25 mouse cellular contexts compared by ENCODE assay signal in the genomic region with DNA sequence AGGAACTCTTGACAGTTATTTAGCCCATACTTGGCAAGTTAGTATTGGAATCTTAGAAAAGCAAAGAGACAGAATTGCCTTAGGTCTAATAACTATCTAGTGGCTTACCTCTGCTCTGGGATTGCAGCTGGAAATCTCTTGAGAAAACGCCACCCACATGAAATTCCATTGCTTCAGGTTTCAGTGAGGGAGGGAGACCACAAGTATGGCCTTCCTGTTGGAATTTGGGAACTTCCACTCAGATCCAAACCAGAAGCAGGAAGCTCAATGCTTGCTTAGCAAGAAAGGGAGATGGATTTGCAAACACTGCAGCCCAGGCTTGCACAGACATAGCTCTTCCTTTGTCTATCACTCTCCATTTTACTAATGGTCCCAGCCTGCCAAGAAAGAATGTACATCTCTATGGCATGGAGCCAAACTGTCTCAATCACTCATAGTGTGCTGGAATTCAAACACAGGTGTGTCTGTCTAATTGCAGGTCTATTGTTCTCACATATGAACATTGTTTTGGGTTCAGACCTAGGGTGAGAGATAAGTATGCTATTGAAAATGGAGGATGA.
DNase-seq lines count a peak whose midpoint lies in the region; ATAC-seq and TF ChIP-seq lines count a peak whose summit lies in the region.
"Had no signal": no experiment of that assay in that cellular context is flagged by ENCODE, and none has a peak within 500 bp of the region (broad histone marks: within the 10 kb centered on the region; RNA-seq: fewer than 3 reads in every experiment).

No protein-coding gene starts in this region.

- H3K36me3 ChIP-seq in lung, embryonic 14.5 days (ENCODE audit: insufficient read depth) = no peaks in the 10 kb centered on the region
- no peaks in the 10 kb centered on the region for H3K36me3 ChIP-seq in embryonic facial prominence, embryonic 14.5 days (ENCODE audit: control insufficient read depth, insufficient read depth, low read length)
- H3K36me3 ChIP-seq: embryonic facial prominence, embryonic 12.5 days; G1E; hindbrain, embryonic 13.5 days; liver, embryonic 15.5 days; lung, embryonic 15.5 days; midbrain, embryonic 13.5 days; neural tube, embryonic 13.5 days had no signal

- no peak for TF ChIP-seq CTCF in lung, embryonic 14.5 days (IDR thresholded peaks at IDR 0.05; ENCODE audit: low read depth)

- no peak overlapping the region for H3K4me2 ChIP-seq in lung, embryonic 14.5 days
- no peak overlapping the region for H3K4me2 ChIP-seq in embryonic facial prominence, embryonic 14.5 days (ENCODE audit: low read depth, low read length)
- H3K4me2 ChIP-seq: embryonic facial prominence, embryonic 12.5 days; heart, embryonic 11.5 days; hindbrain, embryonic 13.5 days; liver, embryonic 15.5 days; lung, embryonic 15.5 days; midbrain, embryonic 13.5 days; neural tube, embryonic 13.5 days had no signal

- no peak overlapping the region for H3K4me3 ChIP-seq in lung, embryonic 14.5 days (ENCODE audit: low read depth, low read length)
- no peak overlapping the region for H3K4me3 ChIP-seq in embryonic facial prominence, embryonic 14.5 days (ENCODE audit: low read depth, low read length)
- H3K4me3 ChIP-seq: embryonic facial prominence, embryonic 12.5 days; hindbrain, embryonic 13.5 days; liver, embryonic 15.5 days; lung, embryonic 15.5 days; midbrain, embryonic 13.5 days; neural tube, embryonic 13.5 days had no signal

- ATAC-seq in lung, embryonic 14.5 days (ENCODE audit: insufficient read depth) = 0 out of 2 replicates have a peak, but pooled peaks have one; percentile 14
- ATAC-seq in embryonic facial prominence, embryonic 14.5 days (ENCODE audit: low read depth) = peak; percentile 55
- no peak for ATAC-seq in granulocyte monocyte progenitor cell, adult 5-6 weeks (replicated peaks; ENCODE audit: poor library complexity, severe bottlenecking)
- ATAC-seq: intestine, embryonic 16.5 days; midbrain, embryonic 13.5 days; Patski had no signal

- H3K27me3 ChIP-seq in lung, embryonic 14.5 days (ENCODE audit: insufficient read depth, low read length) = no peaks in the 10 kb centered on the region
- H3K27me3 ChIP-seq in embryonic facial prominence, embryonic 14.5 days (replicated peaks; ENCODE audit: control insufficient read depth, insufficient read depth, low read length) = no peaks in the 10 kb centered on the region
- H3K27me3 ChIP-seq: embryonic facial prominence, embryonic 12.5 days; hindbrain, embryonic 13.5 days; liver, embryonic 15.5 days; lung, embryonic 15.5 days; midbrain, embryonic 13.5 days; neural tube, embryonic 13.5 days; Patski had no signal

- H3K4me1 ChIP-seq in lung, embryonic 14.5 days (ENCODE audit: insufficient read depth) = no peaks in the 10 kb centered on the region
- no peaks in the 10 kb centered on the region for H3K4me1 ChIP-seq in embryonic facial prominence, embryonic 14.5 days (ENCODE audit: control insufficient read depth, insufficient read depth, low read length)
- H3K4me1 ChIP-seq: embryonic facial prominence, embryonic 12.5 days; hindbrain, embryonic 13.5 days; liver, embryonic 15.5 days; midbrain, embryonic 13.5 days; neural tube, embryonic 13.5 days had no signal

- WGBS in lung, embryonic 14.5 days = 46% methylated on average over 1 of the region's 1 CpGs
- 40% methylated on average over 1 of the region's 1 CpGs for WGBS in embryonic facial prominence, embryonic 14.5 days

- DNase-seq in lung, embryonic 14.5 days = peak; percentile 26
- no peak for DNase-seq in lung, postnatal 36 days
- peak; percentile 2 for DNase-seq in R1 (ENCODE audit: low read depth, low spot score)
- DNase-seq in embryonic facial prominence, embryonic 14.5 days (ENCODE audit: low spot score) = peak; percentile 81
- DNase-seq in layer of hippocampus, postnatal 10 days (ENCODE audit: low spot score in 2 of 2) = no peak
- DNase-seq: adrenal gland, postnatal 14 days; cerebellum, adult 18-20 months; cerebellum, postnatal 25 days; gastrocnemius, postnatal 10 days; heart, adult 18-20 months; heart, postnatal 4 days; kidney, adult 8-10 months; kidney, postnatal 10 days; right cerebral cortex, postnatal 14 days had no signal

- no peaks in the 10 kb centered on the region for H3K9me3 ChIP-seq in lung, embryonic 14.5 days (ENCODE audit: low read depth, low read length)
- no peaks in the 10 kb centered on the region for H3K9me3 ChIP-seq in embryonic facial prominence, embryonic 14.5 days (ENCODE audit: control insufficient read depth, low read length)
- H3K9me3 ChIP-seq: embryonic facial prominence, embryonic 12.5 days; G1E; hindbrain, embryonic 13.5 days; liver, embryonic 15.5 days; lung, embryonic 15.5 days; midbrain, embryonic 13.5 days; neural tube, embryonic 13.5 days had no signal

- H3K9ac ChIP-seq in lung, embryonic 14.5 days = no peak overlapping the region
- no peak overlapping the region for H3K9ac ChIP-seq in embryonic facial prominence, embryonic 14.5 days (ENCODE audit: low read depth, low read length)
- H3K9ac ChIP-seq: embryonic facial prominence, embryonic 12.5 days; hindbrain, embryonic 13.5 days; liver, embryonic 15.5 days; lung, embryonic 15.5 days; midbrain, embryonic 13.5 days; neural tube, embryonic 13.5 days had no signal

- no peak overlapping the region for H3K27ac ChIP-seq in lung, embryonic 14.5 days (ENCODE audit: low read depth)
- H3K27ac ChIP-seq in embryonic facial prominence, embryonic 14.5 days (replicated peaks; ENCODE audit: low read depth, low read length) = no peak overlapping the region
- H3K27ac ChIP-seq: embryonic facial prominence, embryonic 12.5 days; hindbrain, embryonic 13.5 days; liver, embryonic 15.5 days; lung, embryonic 15.5 days; midbrain, embryonic 13.5 days; neural tube, embryonic 13.5 days had no signal

Comparison
In these comparisons a context has a peak if more than half of its experiments do, and no peak if none do; other contexts are left out.
1. DNase-seq: peak in lung, embryonic 14.5 days (single experiment), R1 (single experiment) and embryonic facial prominence, embryonic 14.5 days (single experiment); none in lung, postnatal 36 days (single experiment) and layer of hippocampus, postnatal 10 days (0 of 2).